Mouse (Mus musculus) heart, postnatal 0 days (tissue): ENCODE measurements around the gene a.

Source experiments
- CTCF ChIP-seq: IDR thresholded peaks from 2 replicates; pipeline ENCODE4 v1.5.1; 2016; ENCODE audit warnings: antibody characterized with exemption, control low read depth, low read depth
- EP300 ChIP-seq: IDR thresholded peaks from 2 replicates; pipeline ENCODE4 v1.6.1; 2016; ENCODE audit warnings: antibody characterized with exemption, low read depth

- TF ChIP-seq CTCF (peak; percentile 61), EP300 (no peak)
Measured at GRCm38 (mm10) chr2:154855383-154855782, 64.2 kb downstream of the a start.
